Mouse (Mus musculus) forebrain, embryonic 11.5 days (tissue): ENCODE results near the gene Cyp2c65. TPM values are rescaled to one million over a fixed set of nuclear protein-coding genes. Genes with fewer than 3 reads are reported as not detected.
"Not testable (repeated sequence)": the region's sequence is repeated elsewhere in the genome, so short reads cannot be mapped to it uniquely, and the experiment has no call there.

Source experiments
- ATAC-seq: fragments of 200-750 bp; cut with Nextera tagmentation; replicated peaks from 2 replicates; pipeline ENCODE4 v1.8.0; 2017; ENCODE audit warnings: moderate TSS enrichment; ENCODE audit not compliant: low FRiP score
- DNase-seq: peaks from one replicate; pipeline ENCODE4 v3.0.0-alpha.2; 2017; ENCODE audit warnings: low spot score
- H3K27ac ChIP-seq: fragments of 300-500 bp; sonication (generic); 2 replicates; pipeline ENCODE4 v1.5.1; 2014; ENCODE audit warnings: low read depth, low read length
- H3K27me3 ChIP-seq: fragments of 300-500 bp; sonication (generic); 2 replicates; pipeline ENCODE4 v1.6.1; 2014; ENCODE audit warnings: mild to moderate bottlenecking, low read length, mixed read lengths; ENCODE audit not compliant: control insufficient read depth, insufficient read depth
- H3K36me3 ChIP-seq: fragments of 300-500 bp; sonication (generic); 2 replicates; pipeline ENCODE4 v1.6.1; 2014; ENCODE audit warnings: mild to moderate bottlenecking, low read length, moderate library complexity, mixed read lengths; ENCODE audit not compliant: control insufficient read depth, insufficient read depth
- H3K4me1 ChIP-seq: fragments of 300-500 bp; sonication (generic); replicated peaks from 2 replicates; pipeline ENCODE4 v1.6.1; 2014; ENCODE audit warnings: low read length, mixed read lengths; ENCODE audit not compliant: control insufficient read depth, insufficient read depth
- H3K4me2 ChIP-seq: fragments of 300-500 bp; sonication (generic); 2 replicates; pipeline ENCODE4 v1.6.1; 2014; ENCODE audit warnings: low read depth, mild to moderate bottlenecking, low read length, moderate library complexity, mixed read lengths; ENCODE audit not compliant: severe bottlenecking
- H3K4me3 ChIP-seq: fragments of 300-500 bp; sonication (generic); 2 replicates; pipeline ENCODE4 v1.5.1; 2014; ENCODE audit warnings: low read depth, low read length
- H3K9ac ChIP-seq: fragments of 300-500 bp; sonication (generic); 2 replicates; pipeline ENCODE4 v1.6.1; 2014; ENCODE audit warnings: low read length
- H3K9me3 ChIP-seq: fragments of 300-500 bp; sonication (generic); 2 replicates; pipeline ENCODE4 v1.6.1; 2016; ENCODE audit warnings: low read length, mixed read lengths; ENCODE audit not compliant: control insufficient read depth
- WGBS: fragments of 180-500 bp; shearing (Covaris S2); extraction: QIAGEN DNeasy Blood & Tissue Kit; methylation state at CpG from one replicate; pipeline ENCODE4 v1.1.7; 2014; 5-methylcytosine and 5-hydroxymethylcytosine counted together
- polyA plus RNA-seq: library from polyadenylated mRNA; unstranded; fragments of >200 nt; fragmentation: Nextera tagmentation; extraction: Ambion mirVana; gene quantifications from 2 replicates; pipeline ENCODE4 v1.2.1, GENCODE M21; 2014

Cyp2c65 gene
- polyA plus RNA-seq = not detected in 2 replicates

- Histone ChIP-seq H3K4me1 (no peaks in the 10 kb centered on the region), H3K4me3 (no peak within 1 kb of the TSS), H3K36me3 (no peaks in the 10 kb centered on the region), H3K4me2 (no peak within 1 kb of the TSS), H3K9ac (no peak within 1 kb of the TSS), H3K9me3 (no peaks in the 10 kb centered on the region; the same call in 1 of the 2 replicates), H3K27ac (no peak within 1 kb of the TSS), H3K27me3 (no peaks in the 10 kb centered on the region)
- no peak for ATAC-seq
- 74% methylated on average over 2 of the region's 2 CpGs for WGBS
- DNase-seq = no peak
Observed at GRCm38 (mm10) chr19:39060719-39061118, at the start of gene Cyp2c65. Cyp2c65 (plus strand) TSS chr19:39061015.

GRCm38 (mm10) chr19:39057928-39058327, 2.9 kb upstream of the Cyp2c65 start:
- Histone ChIP-seq H3K4me2 (no peak overlapping the region), H3K4me1 (no peaks in the 10 kb centered on the region), H3K9ac (no peak overlapping the region), H3K36me3 (no peaks in the 10 kb centered on the region), H3K9me3 (no peaks in the 10 kb centered on the region), H3K27me3 (no peaks in the 10 kb centered on the region), H3K27ac (no peak overlapping the region), H3K4me3 (no peak overlapping the region)
- no peak for ATAC-seq
- WGBS = 90% methylated on average over 1 of the region's 1 CpGs
- DNase-seq = no peak

GRCm38 (mm10) chr19:39098779-39099178, 38.0 kb downstream of the Cyp2c65 start:
- not testable (repeated sequence) for ATAC-seq, H3K4me3 ChIP-seq, H3K36me3 ChIP-seq, DNase-seq, H3K4me2 ChIP-seq, H3K27me3 ChIP-seq, H3K9me3 ChIP-seq, H3K27ac ChIP-seq, H3K4me1 ChIP-seq, H3K9ac ChIP-seq
- WGBS = 81% methylated on average over 2 of the region's 2 CpGs

GRCm38 (mm10) chr19:39113644-39114043, 52.8 kb downstream of the Cyp2c65 start, which contains the start of gene Cyp2c66:
Cyp2c66 (plus strand) TSS chr19:39113898.
- Histone ChIP-seq H3K9me3 (no peaks in the 10 kb centered on the region), H3K9ac (no peak within 1 kb of the TSS), H3K27ac (no peak within 1 kb of the TSS), H3K4me1 (no peaks in the 10 kb centered on the region), H3K4me2 (no peak within 1 kb of the TSS), H3K4me3 (no peak within 1 kb of the TSS), H3K36me3 (no peaks in the 10 kb centered on the region), H3K27me3 (no peaks in the 10 kb centered on the region)
- DNase-seq (no peak), ATAC-seq (no peak)
- WGBS = 90% methylated on average over 1 of the region's 1 CpGs

Other genes starting within 250 kb of the Cyp2c65 start
- gene Noc3l, start 241.8 kb upstream of the Cyp2c65 start, polyA plus RNA-seq = 11.9 and 13.5 TPM in 2 replicates
- gene Tbc1d12, start 224.4 kb upstream of the Cyp2c65 start, polyA plus RNA-seq = 3.2 and 4.0 TPM in 2 replicates
- gene Hells, start 130.1 kb upstream of the Cyp2c65 start, polyA plus RNA-seq = 99.7 and 109 TPM in 2 replicates
- not detected in 2 replicates for gene Cyp2c55, start 54.0 kb upstream of the Cyp2c65 start, polyA plus RNA-seq
- gene Cyp2c66, start 52.9 kb downstream of the Cyp2c65 start, polyA plus RNA-seq = not detected in 2 replicates
- not detected in 2 replicates for gene Cyp2c29, start 208.4 kb downstream of the Cyp2c65 start, polyA plus RNA-seq